Mouse (Mus musculus) heart, embryonic 14.5 days (tissue): Measurements from ENCODE around the gene Paqr7. TPM values are rescaled to one million over a fixed set of nuclear protein-coding genes. Genes with fewer than 3 reads are reported as not detected.

Source experiments
- ATAC-seq: fragments of 200-750 bp; cut with Nextera tagmentation; 2 replicates; pipeline ENCODE4 v1.8.0; 2017; ENCODE audit warnings: low read depth, moderate TSS enrichment; ENCODE audit not compliant: insufficient number of reproducible peaks, insufficient read depth, low FRiP score
- H3K27ac ChIP-seq, 2 experiments: fragments of 200-500 bp in 1 of 2; fragments of 300-500 bp in 1 of 2; sonication (generic) in 1 of 2; replicated peaks in 1 of 2; 2 replicates each; pipeline ENCODE4 v1.5.1; 2012 to 2014; ENCODE audit warnings: low read depth in 2 of 2, low read length in 2 of 2, control low read depth in 1 of 2, mild to moderate bottlenecking in 1 of 2, mixed read lengths in 1 of 2; ENCODE audit not compliant: control insufficient read depth in 1 of 2, insufficient read depth in 1 of 2
- H3K27me3 ChIP-seq: fragments of 300-500 bp; sonication (generic); 2 replicates; pipeline ENCODE4 v1.6.1; 2014; ENCODE audit warnings: mild to moderate bottlenecking, low read length, control low read depth; ENCODE audit not compliant: control insufficient read depth, insufficient read depth
- H3K36me3 ChIP-seq: fragments of 300-500 bp; sonication (generic); 2 replicates; pipeline ENCODE4 v1.6.1; 2014; ENCODE audit warnings: mild to moderate bottlenecking, control low read depth, low read length, mixed read lengths; ENCODE audit not compliant: control insufficient read depth, insufficient read depth
- H3K4me1 ChIP-seq, 2 experiments: fragments of 200-500 bp in 1 of 2; fragments of 300-500 bp in 1 of 2; sonication (generic) in 1 of 2; 2 replicates each; pipeline ENCODE4 v1.6.1; 2012 to 2014; ENCODE audit warnings: low read length in 2 of 2, control low read depth in 1 of 2, mixed read lengths in 1 of 2; ENCODE audit not compliant: control insufficient read depth in 2 of 2, insufficient read depth in 2 of 2
- H3K4me2 ChIP-seq: fragments of 300-500 bp; sonication (generic); 2 replicates; pipeline ENCODE4 v1.6.1; 2014; ENCODE audit warnings: mild to moderate bottlenecking, low read length
- H3K4me3 ChIP-seq, 2 experiments: fragments of 200-500 bp in 1 of 2; fragments of 300-500 bp in 1 of 2; sonication (generic) in 1 of 2; 2 replicates each; pipeline ENCODE4 v1.5.1; 2012 to 2014; ENCODE audit warnings: low read length in 2 of 2, mild to moderate bottlenecking in 2 of 2, control low read depth in 1 of 2, low read depth in 1 of 2, moderate library complexity in 1 of 2; ENCODE audit not compliant: control insufficient read depth in 1 of 2, insufficient read depth in 1 of 2
- H3K9ac ChIP-seq: fragments of 300-500 bp; sonication (generic); 2 replicates; pipeline ENCODE4 v1.6.1; 2014; ENCODE audit warnings: mild to moderate bottlenecking, low read length
- H3K9me3 ChIP-seq: fragments of 300-500 bp; sonication (generic); 2 replicates; pipeline ENCODE4 v1.6.1; 2016; ENCODE audit warnings: low read length, control low read depth; ENCODE audit not compliant: control insufficient read depth
- WGBS: fragments of 180-500 bp; shearing (Covaris S2); extraction: QIAGEN DNeasy Blood & Tissue Kit; methylation state at CpG from one replicate; pipeline ENCODE4 v1.1.7; 2014; 5-methylcytosine and 5-hydroxymethylcytosine counted together
- polyA plus RNA-seq: library from polyadenylated mRNA; unstranded; fragments of >200 nt; fragmentation: Nextera tagmentation; extraction: Ambion mirVana; gene quantifications from 2 replicates; pipeline ENCODE4 v1.2.1, GENCODE M21; 2014

Gene Paqr7
- polyA plus RNA-seq, 1 experiment from 2014 or later = 4.6 TPM

GRCm38 (mm10) chr4:134467435-134468214, 28.9 kb upstream of the Paqr7 start:
- H3K4me3 ChIP-seq = peak overlapping the region; percentile 51 to 91
- peaks cover 3 to 8% of the 10 kb centered on the region in 2 experiments; a peak in 3 of 4 replicates for H3K4me1 ChIP-seq
- peak overlapping the region; percentile 99 for H3K4me2 ChIP-seq
- peaks cover 22% of the 10 kb centered on the region for H3K36me3 ChIP-seq
- H3K27ac ChIP-seq = peak overlapping the region; percentile 35 to 88
- H3K9me3 ChIP-seq = peaks cover 4% of the 10 kb centered on the region; the same call in 1 of the 2 replicates
- peak; percentile 13; the same call in 1 of the 2 replicates for ATAC-seq
- peak overlapping the region; percentile 72 for H3K9ac ChIP-seq
- WGBS = under 1% methylated on average over 31 of the region's 31 CpGs
- H3K27me3 ChIP-seq = no peaks in the 10 kb centered on the region

GRCm38 (mm10) chr4:134468215-134468575, 28.3 kb upstream of the Paqr7 start, which contains the start of gene Stmn1:
TSS of gene Stmn1 (plus strand) at chr4:134468320.
- Histone ChIP-seq H3K4me3 (peak within 1 kb of the TSS; percentile 91 to 98), H3K9ac (peak within 1 kb of the TSS; percentile 82), H3K27ac (peak within 1 kb of the TSS; percentile 88 to 91), H3K27me3 (no peaks in the 10 kb centered on the region), H3K36me3 (peaks cover 27% of the 10 kb centered on the region), H3K4me1 (peaks cover 3 to 8% of the 10 kb centered on the region in 2 experiments; a peak in 3 of 4 replicates), H3K9me3 (peaks cover 4% of the 10 kb centered on the region; the same call in 1 of the 2 replicates), H3K4me2 (peak within 1 kb of the TSS; percentile 99)
- WGBS = 0% methylated on average over 31 of the region's 31 CpGs
- ATAC-seq = peak; percentile 96

GRCm38 (mm10) chr4:134468578-134469266, 27.8 kb upstream of the Paqr7 start:
- peak overlapping the region; percentile 91 to 98 for H3K4me3 ChIP-seq
- peak overlapping the region; percentile 88 to 91 for H3K27ac ChIP-seq
- H3K4me1 ChIP-seq = peaks cover 3 to 8% of the 10 kb centered on the region in 2 experiments; a peak in 3 of 4 replicates
- under 1% methylated on average over 60 of the region's 68 CpGs for WGBS
- H3K9me3 ChIP-seq = peaks cover 4% of the 10 kb centered on the region; the same call in 1 of the 2 replicates
- H3K9ac ChIP-seq = peak overlapping the region; percentile 82
- ATAC-seq = peak; percentile 83
- H3K4me2 ChIP-seq = peak overlapping the region; percentile 99
- H3K27me3 ChIP-seq = no peaks in the 10 kb centered on the region
- H3K36me3 ChIP-seq = peaks cover 29% of the 10 kb centered on the region

DNA sequence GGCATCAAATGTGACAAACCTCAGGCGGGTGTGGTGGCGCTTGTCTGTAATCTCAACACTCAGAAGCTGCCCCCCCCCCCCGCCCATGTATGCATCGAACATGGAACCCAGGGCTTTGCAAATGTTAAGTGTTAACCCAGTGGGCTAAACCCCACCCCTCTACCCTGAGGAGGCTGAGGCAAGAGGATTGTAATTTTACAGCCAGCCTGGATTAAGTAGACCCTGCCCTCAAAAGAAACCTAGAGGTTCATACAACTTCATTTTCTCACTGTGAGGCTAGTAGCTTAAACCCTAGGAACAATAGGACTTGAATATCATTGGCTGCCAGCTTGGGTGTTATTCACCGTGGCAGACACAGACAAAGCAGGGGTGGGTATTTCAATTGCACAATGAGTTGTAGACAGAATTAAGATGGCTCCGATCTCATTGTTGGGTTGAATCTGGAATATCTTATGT, 27.1 kb upstream of the Paqr7 start:
- Histone ChIP-seq H3K27ac (peak overlapping the region; percentile 3 to 88; a peak in 2 of 4 replicates), H3K36me3 (peaks cover 36% of the 10 kb centered on the region), H3K4me1 (peaks cover 3 to 8% of the 10 kb centered on the region in 2 experiments; a peak in 3 of 4 replicates), H3K27me3 (no peaks in the 10 kb centered on the region), H3K9ac (peak overlapping the region; percentile 82), H3K4me2 (peak overlapping the region; percentile 99), H3K9me3 (peaks cover 4% of the 10 kb centered on the region; the same call in 1 of the 2 replicates), H3K4me3 (peak overlapping the region; percentile 91 to 98)
- ATAC-seq = no peak
- WGBS = 16% methylated on average over 6 of the region's 6 CpGs

- Histone ChIP-seq H3K27me3 (no peaks in the 10 kb centered on the region), H3K27ac (no peak overlapping the region), H3K9ac (peak overlapping the region; percentile 82), H3K4me2 (peak overlapping the region; percentile 99), H3K9me3 (peaks cover 4% of the 10 kb centered on the region; the same call in 1 of the 2 replicates), H3K36me3 (peaks cover 42% of the 10 kb centered on the region), H3K4me3 (peak overlapping the region in 1 of 2 experiments; percentile 91; a peak in 2 of 4 replicates), H3K4me1 (peaks cover 3 to 8% of the 10 kb centered on the region in 2 experiments; a peak in 3 of 4 replicates)
- no peak for ATAC-seq
- WGBS = 85% methylated on average over 3 of the region's 3 CpGs
Observed at GRCm38 (mm10) chr4:134469985-134470384, 26.5 kb upstream of the Paqr7 start.

- peaks cover 55% of the 10 kb centered on the region for H3K36me3 ChIP-seq
- peaks cover 3 to 8% of the 10 kb centered on the region in 2 experiments; a peak in 3 of 4 replicates for H3K4me1 ChIP-seq
- no peak overlapping the region for H3K4me3 ChIP-seq
- H3K27ac ChIP-seq = no peak overlapping the region
- no peak for ATAC-seq
- peaks cover 4% of the 10 kb centered on the region; the same call in 1 of the 2 replicates for H3K9me3 ChIP-seq
- no peaks in the 10 kb centered on the region for H3K27me3 ChIP-seq
- H3K4me2 ChIP-seq = no peak overlapping the region
- no peak overlapping the region for H3K9ac ChIP-seq
Observed at GRCm38 (mm10) chr4:134471469-134471868, 25.0 kb upstream of the Paqr7 start.

DNA sequence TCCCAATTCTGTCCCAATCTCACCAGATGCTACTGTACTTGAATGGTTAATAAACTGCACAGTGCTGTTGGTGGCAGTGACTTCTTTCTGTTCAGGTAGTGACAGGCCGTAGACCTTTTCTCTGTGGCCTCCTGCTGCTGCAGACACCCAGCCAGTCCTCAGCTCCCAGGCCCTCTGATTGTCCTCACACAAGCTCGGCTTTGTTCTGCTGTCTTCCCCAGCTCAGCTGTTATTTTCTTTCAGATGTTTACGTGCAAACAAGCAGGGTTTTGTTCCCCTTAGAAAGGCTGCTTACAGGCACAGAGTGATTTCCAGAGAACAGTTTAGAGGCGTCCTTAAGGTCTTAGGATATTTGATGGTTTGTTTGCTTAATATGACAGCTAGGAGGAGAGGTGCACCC, 22.7 kb upstream of the Paqr7 start:
- Histone ChIP-seq H3K4me3 (no peak overlapping the region), H3K36me3 (peaks cover 61% of the 10 kb centered on the region), H3K27ac (no peak overlapping the region), H3K27me3 (no peaks in the 10 kb centered on the region), H3K9me3 (peaks cover 4% of the 10 kb centered on the region; the same call in 1 of the 2 replicates), H3K9ac (no peak overlapping the region), H3K4me2 (no peak overlapping the region), H3K4me1 (no peaks in the 10 kb centered on the region; a peak in 1 of 4 replicates)
- WGBS = 93% methylated on average over 4 of the region's 4 CpGs
- no peak for ATAC-seq
